Mouse (Mus musculus): ENCODE results near the gene Gm20388.

DNA sequence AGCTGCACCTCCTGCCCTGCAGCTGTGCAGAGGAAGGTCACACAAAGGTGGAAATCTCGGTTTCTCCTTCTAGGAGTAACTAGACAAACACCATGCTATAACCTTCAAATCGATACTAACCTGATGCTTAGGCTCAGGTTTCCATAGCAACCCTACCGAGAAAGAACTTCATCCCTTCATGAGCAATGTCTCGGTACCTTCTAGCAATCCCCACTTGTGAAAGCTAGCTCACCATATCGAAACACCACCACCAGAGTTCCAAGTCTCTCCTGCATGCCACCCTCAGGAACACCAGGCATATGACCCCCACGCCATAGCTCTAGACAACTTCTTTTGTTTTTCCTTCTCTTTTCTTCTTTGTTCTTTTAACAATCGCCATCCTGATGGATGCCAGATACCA lies 3814.6 kb downstream of the Gm20388 start:
- TF ChIP-seq CTCF (IDR thresholded peaks at IDR 0.05; ENCODE audit: low read depth) (no peak), EP300 (optimal IDR thresholded peaks at IDR 0.05) (no peak)
